Mouse (Mus musculus) left cerebral cortex, postnatal 10 days (tissue): ENCODE results near the gene Slc7a8. TPM values are rescaled to one million over a fixed set of nuclear protein-coding genes. Genes with fewer than 3 reads are reported as not detected.
"Not testable (repeated sequence)": the region's sequence is repeated elsewhere in the genome, so short reads cannot be mapped to it uniquely, and the experiment has no call there.

Source experiments
- DNase-seq, 2 experiments: peaks; one replicate each; pipeline ENCODE4 v3.0.0; 2021 to 2022; ENCODE audit warnings: low spot score in 2 of 2, mixed read lengths in 1 of 2; ENCODE audit errors: extremely low spot score in 1 of 2
- intact Hi-C: fragments of 180-260 bp; cut with DNase I; formaldehyde crosslinking; loops from one replicate; pipeline ENCODE4 v1.15.1; 2025
- total RNA-seq, 2 experiments: library from RNA; stranded (reverse); gene quantifications; 2 replicates each; pipeline ENCODE4 v1.2.3; 2021

The Slc7a8 gene
- total RNA-seq, 2 experiments from 2014 or later, result 62.2 to 67.9 TPM

GRCm38 (mm10) chr14:54785898-54786297 lies 4.2 kb upstream of the Slc7a8 start:
- intact Hi-C loops, result no loop called here
- peak in 1 of 2 experiments; percentile 73 for DNase-seq

GRCm38 (mm10) chr14:54782971-54783370 lies 1.2 kb upstream of the Slc7a8 start:
- intact Hi-C loops, result loop anchor here (5.0 kb wide), 1 partner anchor 46 kb away; no protein-coding TSS in a partner anchor

GRCm38 (mm10) chr14:54780836-54781609 lies 723 bp downstream of the Slc7a8 start:
- DNase-seq, result peak; percentile 53 to 73
- intact Hi-C loops, result loop anchor here (2.0 to 5.0 kb wide), 2 partner anchors 44 to 66 kb away; no protein-coding TSS in a partner anchor

More at GRCm38 (mm10) chr14:54782971-54783370, 1.2 kb upstream of the Slc7a8 start:
- DNase-seq, result no peak

- intact Hi-C loops, result loop anchor here (2.0 to 5.0 kb wide), 2 partner anchors 43 to 65 kb away; no protein-coding TSS in a partner anchor
- no peak for DNase-seq
Measured at GRCm38 (mm10) chr14:54780084-54780483, 1.7 kb downstream of the Slc7a8 start.

- no peak for DNase-seq
- intact Hi-C loops, result no loop called here
Measured at GRCm38 (mm10) chr14:54777893-54778292, 3.9 kb downstream of the Slc7a8 start.

GRCm38 (mm10) chr14:54776768-54777167 lies 5.0 kb downstream of the Slc7a8 start:
- DNase-seq, result no peak
- intact Hi-C loops, result no loop called here

- no peak for DNase-seq
- intact Hi-C loops, result no loop called here
Measured at GRCm38 (mm10) chr14:54775534-54776041, 6.2 kb downstream of the Slc7a8 start.

- peak; percentile 71 to 76 for DNase-seq
- intact Hi-C loops, result no loop called here
Measured at GRCm38 (mm10) chr14:54772333-54772856, 9.4 kb downstream of the Slc7a8 start.

- intact Hi-C loops, result no loop called here
- DNase-seq, result no peak
Measured at GRCm38 (mm10) chr14:54770373-54770772, 11.4 kb downstream of the Slc7a8 start.

- no peak for DNase-seq
Measured at GRCm38 (mm10) chr14:54769068-54769425, 12.7 kb downstream of the Slc7a8 start.

GRCm38 (mm10) chr14:54768314-54769067 lies 13.3 kb downstream of the Slc7a8 start:
- intact Hi-C loops, result no loop called here

More at GRCm38 (mm10) chr14:54769068-54769425, 12.7 kb downstream of the Slc7a8 start:
- intact Hi-C loops, result no loop called here

GRCm38 (mm10) chr14:54766937-54767336 lies 14.8 kb downstream of the Slc7a8 start:
- intact Hi-C loops, DNase-seq: not testable (repeated sequence)

More at GRCm38 (mm10) chr14:54768314-54769067, 13.3 kb downstream of the Slc7a8 start:
- no peak for DNase-seq

GRCm38 (mm10) chr14:54756382-54756781 lies 25.4 kb downstream of the Slc7a8 start:
- DNase-seq, result no peak
- intact Hi-C loops, result no loop called here

- intact Hi-C loops, result no loop called here
- DNase-seq, result peak in 1 of 2 experiments; percentile 68
Measured at GRCm38 (mm10) chr14:54754602-54755018, 27.1 kb downstream of the Slc7a8 start.

- intact Hi-C loops, result no loop called here
- DNase-seq, result no peak
Measured at GRCm38 (mm10) chr14:54753986-54754601, 27.7 kb downstream of the Slc7a8 start.

GRCm38 (mm10) chr14:54752938-54753337 lies 28.8 kb downstream of the Slc7a8 start:
- intact Hi-C loops, result no loop called here
- DNase-seq, result no peak

GRCm38 (mm10) chr14:54751768-54752167 lies 30.0 kb downstream of the Slc7a8 start:
- DNase-seq, result no peak
- intact Hi-C loops, result no loop called here

- peak in 1 of 2 experiments; percentile 50 for DNase-seq
- intact Hi-C loops, result no loop called here
Measured at GRCm38 (mm10) chr14:54749238-54749637, 32.5 kb downstream of the Slc7a8 start.
